Mouse (Mus musculus): Measurements from ENCODE around the gene Mrpl34. TPM values are rescaled to one million over a fixed set of nuclear protein-coding genes. Genes with fewer than 3 reads are reported as not detected.

Mrpl34 gene
- polyA plus RNA-seq, 1 experiment from 2014 or later = 238 TPM

- H3K27ac ChIP-seq (replicated peaks) = no peak overlapping the region
- no peak for DNase-seq (ENCODE audit: low spot score)
- peaks cover 56% of the 10 kb centered on the region for H3K36me3 ChIP-seq
- no peak overlapping the region for H3K4me3 ChIP-seq
- WGBS = 89% methylated on average over 6 of the region's 6 CpGs
- peaks cover 27% of the 10 kb centered on the region for H3K27me3 ChIP-seq (ENCODE audit: low read depth, poor library complexity, severe bottlenecking)
- H3K9me3 ChIP-seq (replicated peaks) = no peaks in the 10 kb centered on the region
- H3K4me1 ChIP-seq = peaks cover 56% of the 10 kb centered on the region
Observed at GRCm38 (mm10) chr8:71460716-71461115, 4.0 kb upstream of the Mrpl34 start.

- no peak for DNase-seq (ENCODE audit: low spot score)
- WGBS = 79% methylated on average over 47 of the region's 47 CpGs
- Histone ChIP-seq H3K4me3 (peak overlapping the region; percentile 91), H3K4me1 (peaks cover 59% of the 10 kb centered on the region), H3K27me3 (ENCODE audit: low read depth, poor library complexity, severe bottlenecking) (peaks cover 27% of the 10 kb centered on the region), H3K27ac (replicated peaks) (0 out of 2 replicates have a peak overlapping the region, but pooled peaks have one; percentile 17), H3K36me3 (peaks cover 60% of the 10 kb centered on the region), H3K9me3 (replicated peaks) (no peaks in the 10 kb centered on the region)
Observed at GRCm38 (mm10) chr8:71461152-71461840, 3.5 kb upstream of the Mrpl34 start.

GRCm38 (mm10) chr8:71462191-71462590, 2.6 kb upstream of the Mrpl34 start:
- no peak for DNase-seq (ENCODE audit: low spot score)
- peak overlapping the region; percentile 91 for H3K4me3 ChIP-seq
- H3K27ac ChIP-seq (replicated peaks) = no peak overlapping the region
- peaks cover 23% of the 10 kb centered on the region for H3K27me3 ChIP-seq (ENCODE audit: low read depth, poor library complexity, severe bottlenecking)
- 75% methylated on average over 4 of the region's 4 CpGs for WGBS
- H3K4me1 ChIP-seq = peaks cover 54% of the 10 kb centered on the region
- H3K36me3 ChIP-seq = peaks cover 55% of the 10 kb centered on the region
- no peaks in the 10 kb centered on the region for H3K9me3 ChIP-seq (replicated peaks)

GRCm38 (mm10) chr8:71462786-71463185, 2.0 kb upstream of the Mrpl34 start:
- peak; percentile 60 for DNase-seq (ENCODE audit: low spot score)
- H3K27me3 ChIP-seq (ENCODE audit: low read depth, poor library complexity, severe bottlenecking) = peaks cover 21% of the 10 kb centered on the region
- no peaks in the 10 kb centered on the region for H3K9me3 ChIP-seq (replicated peaks)
- peak overlapping the region; percentile 91 for H3K27ac ChIP-seq (replicated peaks)
- H3K36me3 ChIP-seq = peaks cover 49% of the 10 kb centered on the region
- peaks cover 52% of the 10 kb centered on the region for H3K4me1 ChIP-seq
- peak overlapping the region; percentile 91 for H3K4me3 ChIP-seq
- WGBS = 10% methylated on average over 16 of the region's 16 CpGs

GRCm38 (mm10) chr8:71463188-71464033, 1.3 kb upstream of the Mrpl34 start, which contains the start of gene Abhd8:
Gene Abhd8 (minus strand): TSS chr8:71463655.
- Histone ChIP-seq H3K27ac (replicated peaks) (peak within 1 kb of the TSS; percentile 91), H3K36me3 (peaks cover 42% of the 10 kb centered on the region), H3K9me3 (replicated peaks) (no peaks in the 10 kb centered on the region), H3K4me1 (peaks cover 48% of the 10 kb centered on the region), H3K4me3 (peak within 1 kb of the TSS; percentile 91), H3K27me3 (ENCODE audit: low read depth, poor library complexity, severe bottlenecking) (peaks cover 20% of the 10 kb centered on the region)
- peak; percentile 96 for DNase-seq (ENCODE audit: low spot score)
- under 1% methylated on average over 55 of the region's 55 CpGs for WGBS

GRCm38 (mm10) chr8:71465733-71466132, 974 bp downstream of the Mrpl34 start:
- H3K27me3 ChIP-seq (ENCODE audit: low read depth, poor library complexity, severe bottlenecking) = peaks cover 19% of the 10 kb centered on the region
- H3K9me3 ChIP-seq (replicated peaks) = no peaks in the 10 kb centered on the region
- WGBS = 86% methylated on average over 8 of the region's 8 CpGs
- peaks cover 62% of the 10 kb centered on the region for H3K4me1 ChIP-seq
- H3K27ac ChIP-seq (replicated peaks) = peak overlapping the region; percentile 91; the same call in 1 of the 2 replicates
- no peak for DNase-seq (ENCODE audit: low spot score)
- peak overlapping the region; percentile 91 for H3K4me3 ChIP-seq
- H3K36me3 ChIP-seq = peaks cover 24% of the 10 kb centered on the region

GRCm38 (mm10) chr8:71466198-71466597, 1.4 kb downstream of the Mrpl34 start:
- WGBS = 97% methylated on average over 5 of the region's 5 CpGs
- H3K9me3 ChIP-seq (replicated peaks) = no peaks in the 10 kb centered on the region
- H3K27me3 ChIP-seq (ENCODE audit: low read depth, poor library complexity, severe bottlenecking) = peaks cover 14% of the 10 kb centered on the region
- no peak overlapping the region for H3K4me3 ChIP-seq
- peaks cover 65% of the 10 kb centered on the region for H3K4me1 ChIP-seq
- H3K27ac ChIP-seq (replicated peaks) = no peak overlapping the region
- peaks cover 24% of the 10 kb centered on the region for H3K36me3 ChIP-seq
- DNase-seq (ENCODE audit: low spot score) = no peak

GRCm38 (mm10) chr8:71467201-71467600, 2.4 kb downstream of the Mrpl34 start:
- no peak for DNase-seq (ENCODE audit: low spot score)
- peaks cover 4% of the 10 kb centered on the region for H3K27me3 ChIP-seq (ENCODE audit: low read depth, poor library complexity, severe bottlenecking)
- H3K9me3 ChIP-seq (replicated peaks) = no peaks in the 10 kb centered on the region
- H3K4me3 ChIP-seq = no peak overlapping the region
- peaks cover 57% of the 10 kb centered on the region for H3K4me1 ChIP-seq
- H3K36me3 ChIP-seq = peaks cover 27% of the 10 kb centered on the region
- 93% methylated on average over 2 of the region's 2 CpGs for WGBS
- no peak overlapping the region for H3K27ac ChIP-seq (replicated peaks)

GRCm38 (mm10) chr8:71468001-71468400, 3.2 kb downstream of the Mrpl34 start:
- Histone ChIP-seq H3K4me1 (peaks cover 50% of the 10 kb centered on the region), H3K36me3 (peaks cover 35% of the 10 kb centered on the region), H3K4me3 (no peak overlapping the region), H3K27ac (replicated peaks) (no peak overlapping the region), H3K27me3 (ENCODE audit: low read depth, poor library complexity, severe bottlenecking) (no peaks in the 10 kb centered on the region), H3K9me3 (replicated peaks) (no peaks in the 10 kb centered on the region)
- 91% methylated on average over 1 of the region's 1 CpGs for WGBS
- DNase-seq (ENCODE audit: low spot score) = no peak

- no peaks in the 10 kb centered on the region for H3K27me3 ChIP-seq (ENCODE audit: low read depth, poor library complexity, severe bottlenecking)
- peak within 1 kb of the TSS; percentile 94 for H3K27ac ChIP-seq (replicated peaks)
- H3K9me3 ChIP-seq (replicated peaks) = no peaks in the 10 kb centered on the region
- peaks cover 40% of the 10 kb centered on the region for H3K4me1 ChIP-seq
- WGBS = under 1% methylated on average over 47 of the region's 52 CpGs
- peak within 1 kb of the TSS; percentile 97 for H3K4me3 ChIP-seq
- peaks cover 44% of the 10 kb centered on the region for H3K36me3 ChIP-seq
- peak; percentile 97 for DNase-seq (ENCODE audit: low spot score)
Observed at GRCm38 (mm10) chr8:71468916-71469315, 4.2 kb downstream of the Mrpl34 start, which contains the start of gene Dda1. Gene Dda1 (plus strand): TSS chr8:71469199.

- Histone ChIP-seq H3K9me3 (replicated peaks) (no peaks in the 10 kb centered on the region), H3K27me3 (ENCODE audit: low read depth, poor library complexity, severe bottlenecking) (no peaks in the 10 kb centered on the region), H3K27ac (replicated peaks) (peak overlapping the region; percentile 94), H3K36me3 (peaks cover 49% of the 10 kb centered on the region), H3K4me3 (peak overlapping the region; percentile 97), H3K4me1 (peaks cover 36% of the 10 kb centered on the region)
- 2% methylated on average over 22 of the region's 24 CpGs for WGBS
- DNase-seq (ENCODE audit: low spot score) = peak; percentile 61
Observed at GRCm38 (mm10) chr8:71469411-71469810, 4.7 kb downstream of the Mrpl34 start.

GRCm38 (mm10) chr8:71470146-71470912, 5.6 kb downstream of the Mrpl34 start:
- no peak for DNase-seq (ENCODE audit: low spot score)
- Histone ChIP-seq H3K4me3 (peak overlapping the region; percentile 97), H3K4me1 (peaks cover 36% of the 10 kb centered on the region), H3K36me3 (peaks cover 58% of the 10 kb centered on the region), H3K27me3 (ENCODE audit: low read depth, poor library complexity, severe bottlenecking) (peaks cover 3% of the 10 kb centered on the region; the same call in 1 of the 2 replicates), H3K9me3 (replicated peaks) (no peaks in the 10 kb centered on the region), H3K27ac (replicated peaks) (peak overlapping the region; percentile 94)
- WGBS = 85% methylated on average over 3 of the region's 3 CpGs

Measured in midbrain, embryonic 10.5 days (tissue).